Mouse (Mus musculus): ENCODE data around the gene Sec14l2.

DNA sequence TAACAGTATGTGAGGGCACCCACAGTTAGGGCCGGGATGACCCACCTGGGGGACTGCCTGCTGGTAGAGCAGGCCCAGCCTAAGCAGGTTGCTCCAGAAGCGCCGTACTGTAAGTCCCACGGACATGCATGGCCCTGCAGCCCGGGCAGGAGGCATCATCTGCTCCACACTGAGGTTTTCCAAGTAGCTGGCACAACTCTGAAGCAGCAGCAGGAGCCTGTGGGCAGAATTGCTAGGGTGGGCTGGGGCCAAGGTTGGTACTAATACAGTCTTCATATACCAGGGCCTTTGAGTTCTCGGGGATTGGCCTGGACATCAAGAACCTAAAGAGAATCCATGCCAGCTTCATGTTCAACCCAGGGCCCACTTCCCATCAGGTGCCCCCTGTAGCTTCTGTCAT, 26.7 kb upstream of the Sec14l2 start:
- TF ChIP-seq POLR2A (IDR thresholded peaks at IDR 0.05; ENCODE audit: control insufficient read depth, extremely low read depth, insufficient read depth, low read length, poor library complexity), result no peak
- no peak for TF ChIP-seq CTCF (IDR thresholded peaks at IDR 0.05; ENCODE audit: borderline replicate concordance, control insufficient read depth, extremely low read depth, insufficient read depth, low read length, poor library complexity)

All from thymus, adult 2 months (tissue).